Mouse (Mus musculus): ENCODE data around the gene Mob4. TPM values are rescaled to one million over a fixed set of nuclear protein-coding genes. Genes with fewer than 3 reads are reported as not detected.

The Mob4 gene
- total RNA-seq, 2 experiments from 2014 or later = 51.0 to 54.8 TPM

Other genes with a start within 250 kb of the Mob4 start
- 10 to 100 TPM; 19.7 to 21.7 TPM for gene Ankrd44, start 204.8 kb upstream of the Mob4 start, total RNA-seq (2021)
- 100 to 1,000 TPM; 131 to 167 TPM for gene Sf3b1, start 103.8 kb upstream of the Mob4 start, total RNA-seq (2021)
- gene Coq10b, start 78.5 kb upstream of the Mob4 start, total RNA-seq (2021) = 10 to 100 TPM; 31.8 to 36.1 TPM
- gene Hspe1, start 43.1 kb upstream of the Mob4 start, total RNA-seq (2021) = 10 to 100 TPM; 81.2 to 91.0 TPM
- gene Hspd1, start 43.0 kb upstream of the Mob4 start, total RNA-seq (2021) = 100 to 1,000 TPM; 150 to 161 TPM
- 10 to 100 TPM; 19.8 to 22.9 TPM for gene Rftn2, start 95.6 kb downstream of the Mob4 start, total RNA-seq (2021)
- gene Mars2, start 105.9 kb downstream of the Mob4 start, total RNA-seq (2021) = 1 to 10 TPM; 8.4 to 9.8 TPM
- not detected for gene Boll, start 232.2 kb downstream of the Mob4 start, total RNA-seq (2021)

Data from left cerebral cortex, postnatal 36 days (tissue).